Mouse (Mus musculus) neutrophil, adult 5-6 weeks (primary cell): ENCODE measurements around the gene Slc25a5. TPM values are rescaled to one million over a fixed set of nuclear protein-coding genes. Genes with fewer than 3 reads are reported as not detected.

Experiments
- ATAC-seq: fragments of 151-379, 151-347 bp; 2 replicates; pipeline ENCODE4 v1.8.0; 2017; ENCODE audit warnings: mild to moderate bottlenecking, moderate TSS enrichment; ENCODE audit not compliant: insufficient number of reproducible peaks, poor library complexity, low FRiP score, severe bottlenecking; ENCODE audit errors: extremely low read depth
- total RNA-seq: library from RNA; stranded (forward); fragments of 200-1000 nt; gene quantifications from 2 replicates; pipeline ENCODE4 v1.2.3, GENCODE M21; 2017

Gene Slc25a5
- total RNA-seq = 239 and 243 TPM in 2 replicates

DNA sequence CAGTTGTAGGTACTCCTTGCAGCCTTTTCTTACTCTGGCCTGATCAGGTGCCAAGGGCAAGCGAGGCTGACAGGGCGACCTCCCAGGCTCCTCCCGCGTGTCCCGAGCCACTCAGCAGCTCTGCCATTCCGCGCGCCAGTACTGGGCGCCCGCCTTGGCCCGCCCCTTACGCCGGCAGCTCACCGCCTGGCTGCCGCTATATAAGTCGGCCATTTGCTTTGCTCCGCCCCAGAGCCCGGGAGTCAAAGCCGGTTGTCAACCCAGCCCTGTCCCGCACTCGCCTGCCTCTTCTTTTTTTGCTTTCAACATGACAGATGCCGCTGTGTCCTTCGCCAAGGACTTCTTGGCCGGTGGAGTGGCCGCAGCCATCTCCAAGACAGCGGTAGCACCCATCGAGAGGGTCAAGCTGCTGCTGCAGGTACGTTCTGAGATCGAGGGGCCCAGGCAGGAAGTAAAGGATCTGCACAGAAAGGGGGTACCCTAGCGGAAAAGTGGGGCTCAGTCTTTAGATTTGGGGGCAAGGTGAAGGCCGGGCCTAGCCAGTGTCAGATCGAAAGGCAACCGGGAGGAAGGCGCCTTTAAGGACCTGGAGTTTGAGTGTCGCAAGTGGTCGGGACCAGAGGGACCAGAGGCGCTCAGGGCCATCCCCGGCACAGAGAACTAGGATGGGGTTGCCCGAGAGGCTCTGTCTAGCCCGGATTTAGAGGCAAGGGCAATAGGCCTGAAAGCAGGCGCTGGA, at the start of gene Slc25a5:
TSS of gene Slc25a5 (plus strand) at position 228 of the 739 bp plus-strand sequence.
- ATAC-seq = peak; percentile 88

DNA sequence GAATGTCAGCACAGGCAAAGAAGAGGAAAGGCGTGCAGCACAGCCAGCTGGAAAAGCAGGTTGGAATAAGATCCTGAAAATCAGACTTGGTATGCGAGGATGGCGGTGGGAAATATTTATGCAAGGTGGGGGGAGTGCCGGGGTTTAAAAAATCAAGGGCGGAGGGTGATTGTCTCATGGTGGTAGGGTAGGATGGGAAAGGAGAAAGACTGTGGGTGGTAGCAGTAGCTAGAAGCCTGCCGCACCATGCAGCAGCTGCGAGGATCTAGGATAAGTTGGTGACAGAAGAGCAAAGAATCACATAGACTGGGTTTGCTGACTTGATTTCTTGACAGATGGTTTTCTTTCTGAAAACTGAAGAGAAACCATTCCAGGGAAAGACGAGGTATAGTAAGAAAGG, 48.7 kb upstream of the Slc25a5 start:
- ATAC-seq = no peak

GRCm38 (mm10) chrX:36748573-36748972, 46.9 kb upstream of the Slc25a5 start:
- no peak for ATAC-seq

- no peak for ATAC-seq
Observed at GRCm38 (mm10) chrX:36749281-36749785, 46.1 kb upstream of the Slc25a5 start.

DNA sequence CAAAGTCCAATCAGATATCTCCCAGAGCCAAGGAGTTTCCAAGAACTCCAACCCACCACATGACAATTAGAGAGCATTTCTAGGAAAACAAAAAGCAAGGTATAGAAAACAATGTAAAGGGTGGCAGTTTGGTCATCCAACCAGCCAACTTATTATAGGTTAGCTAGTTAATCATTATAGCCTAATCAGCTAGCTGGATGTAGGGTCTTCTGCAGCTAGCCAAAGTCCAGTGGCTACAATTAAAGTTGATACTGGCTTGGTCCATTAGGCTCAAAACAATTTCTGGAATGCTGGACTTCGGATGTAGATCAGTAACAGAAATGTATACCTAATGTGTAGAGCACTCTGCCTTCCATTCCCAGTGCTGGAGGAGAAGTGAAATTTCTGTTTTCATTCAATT, 44.9 kb upstream of the Slc25a5 start:
- ATAC-seq = no peak

- ATAC-seq = no peak
Observed at GRCm38 (mm10) chrX:36752586-36752985, 42.9 kb upstream of the Slc25a5 start.

DNA sequence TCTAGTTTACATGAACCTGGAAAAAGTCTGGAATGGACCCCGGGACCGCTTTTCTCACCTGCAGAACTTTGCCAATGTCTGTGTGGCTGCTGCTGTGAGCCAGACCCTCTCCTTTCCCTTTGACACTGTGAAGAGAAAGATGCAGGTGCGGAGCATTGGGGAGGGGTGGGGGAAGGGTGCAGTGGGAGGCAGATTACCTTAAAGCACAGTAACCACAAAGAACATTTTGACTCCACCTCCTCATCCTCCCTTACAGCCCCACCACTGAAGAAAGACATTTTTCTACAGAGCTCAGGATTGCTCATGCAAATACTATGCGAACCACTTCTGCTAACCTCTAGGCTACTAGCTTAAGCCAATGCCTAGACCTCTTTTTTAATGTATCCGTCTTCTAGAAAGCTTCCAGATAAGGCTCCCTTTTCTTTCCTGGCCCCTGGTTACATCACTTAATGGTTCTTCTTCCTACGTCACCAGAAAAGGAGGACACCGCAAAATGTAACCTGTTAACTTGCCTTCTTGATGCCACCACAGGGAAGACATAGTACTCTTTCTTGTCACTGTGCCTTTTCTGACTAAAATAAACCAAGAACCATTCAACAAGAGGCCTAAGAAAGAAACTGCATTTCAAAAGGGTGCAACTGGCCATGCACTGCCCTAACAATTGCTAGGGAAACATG, 37.5 kb upstream of the Slc25a5 start:
- ATAC-seq = 0 out of 2 replicates have a peak, but pooled peaks have one; percentile 16

DNA sequence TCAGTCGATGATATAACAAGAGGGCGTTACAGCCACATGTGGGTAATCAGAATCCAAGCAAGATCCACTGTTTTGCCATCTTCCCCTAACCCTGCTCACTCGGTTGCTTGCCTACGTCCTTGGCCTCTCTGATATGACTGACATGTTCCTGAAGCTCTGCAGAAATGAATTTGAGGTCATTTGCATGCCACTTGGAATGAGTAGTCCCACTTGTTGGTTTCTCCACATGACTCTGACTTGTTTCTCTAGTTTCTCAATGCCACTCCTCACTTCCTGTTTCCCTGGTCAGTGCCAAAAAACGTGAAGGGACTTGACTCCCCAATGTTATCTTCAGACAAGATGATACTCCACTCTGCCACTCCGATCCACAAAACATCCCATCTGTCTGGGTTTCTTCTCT, 36.9 kb upstream of the Slc25a5 start:
- no peak for ATAC-seq

DNA sequence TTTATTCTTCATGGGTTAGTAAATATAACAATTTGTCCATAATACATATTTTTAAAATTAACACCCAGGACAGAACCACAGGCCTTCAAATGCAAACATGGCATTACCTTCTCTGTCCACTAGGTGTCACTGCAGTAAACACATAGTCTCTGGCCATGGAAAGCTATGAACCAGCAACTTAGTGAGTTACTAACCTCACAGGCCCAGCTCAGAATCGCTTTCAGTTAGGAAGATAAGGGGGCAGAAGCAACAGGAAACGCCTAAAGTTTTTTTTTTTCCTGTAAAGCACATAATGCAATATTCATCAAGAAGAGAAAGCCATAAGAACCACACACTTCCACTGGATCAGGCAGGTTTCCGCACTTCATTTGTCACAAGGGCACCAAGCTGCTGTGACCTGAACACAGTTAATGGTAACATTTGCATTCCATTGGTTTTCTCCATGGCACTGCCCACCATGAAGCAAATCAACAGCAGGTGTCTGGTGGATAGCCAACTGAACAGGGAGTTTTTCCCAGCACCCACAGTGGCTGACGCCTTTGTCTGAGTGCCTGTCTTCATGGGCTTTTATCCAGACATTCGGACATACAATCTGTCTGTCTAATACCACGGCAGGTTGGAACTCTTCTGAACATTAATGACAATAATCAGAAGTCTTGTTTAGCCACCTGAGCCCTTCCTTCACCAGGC, 34.4 kb upstream of the Slc25a5 start:
- ATAC-seq = peak; percentile 90

- no peak for ATAC-seq
Observed at GRCm38 (mm10) chrX:36762289-36762688, 33.2 kb upstream of the Slc25a5 start.

DNA sequence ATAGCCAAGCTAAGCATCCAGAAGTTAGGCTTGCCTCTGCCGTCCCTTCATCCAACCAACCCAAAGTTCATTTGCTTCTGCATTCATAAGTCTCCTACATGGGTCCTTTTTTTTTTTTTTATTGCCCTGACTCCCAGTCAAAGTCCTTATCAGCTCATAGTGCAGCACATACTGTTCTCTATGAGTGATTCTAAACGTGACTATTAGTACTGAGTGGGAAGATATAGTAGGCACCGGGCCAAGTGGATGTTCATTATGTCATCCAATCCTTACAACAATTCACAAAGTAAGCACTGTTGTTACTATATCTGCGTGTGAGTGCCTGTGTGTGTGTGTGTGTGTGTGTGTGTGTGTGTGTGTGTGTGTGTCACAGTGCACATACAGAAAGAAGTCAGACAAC, 32.6 kb upstream of the Slc25a5 start:
- ATAC-seq = no peak

GRCm38 (mm10) chrX:36763298-36763933, 32.0 kb upstream of the Slc25a5 start:
- no peak for ATAC-seq

- no peak for ATAC-seq
Observed at GRCm38 (mm10) chrX:36763934-36764317, 31.5 kb upstream of the Slc25a5 start.

GRCm38 (mm10) chrX:36767386-36767785, 28.1 kb upstream of the Slc25a5 start:
- ATAC-seq = no peak

- no peak for ATAC-seq
Observed at GRCm38 (mm10) chrX:36772591-36772990, 22.9 kb upstream of the Slc25a5 start.

DNA sequence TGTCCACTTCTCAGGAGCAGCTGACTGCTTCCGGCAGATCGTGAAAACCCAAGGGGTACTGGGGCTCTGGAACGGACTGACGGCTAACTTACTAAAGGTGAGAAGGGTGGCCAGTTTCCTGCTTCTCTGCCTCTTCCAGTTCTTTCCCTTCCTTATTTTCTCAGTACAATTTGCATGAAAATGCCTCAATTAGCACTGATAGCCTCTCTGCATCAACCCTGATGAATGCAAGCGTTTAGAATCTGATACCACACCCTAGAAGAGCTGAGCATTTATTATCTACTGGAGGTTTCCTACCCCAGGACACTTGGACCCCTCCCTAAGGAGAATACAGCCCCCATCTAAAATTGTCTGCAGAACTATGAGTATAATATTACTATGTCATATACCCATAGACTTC, 19.9 kb upstream of the Slc25a5 start:
- ATAC-seq = no peak

DNA sequence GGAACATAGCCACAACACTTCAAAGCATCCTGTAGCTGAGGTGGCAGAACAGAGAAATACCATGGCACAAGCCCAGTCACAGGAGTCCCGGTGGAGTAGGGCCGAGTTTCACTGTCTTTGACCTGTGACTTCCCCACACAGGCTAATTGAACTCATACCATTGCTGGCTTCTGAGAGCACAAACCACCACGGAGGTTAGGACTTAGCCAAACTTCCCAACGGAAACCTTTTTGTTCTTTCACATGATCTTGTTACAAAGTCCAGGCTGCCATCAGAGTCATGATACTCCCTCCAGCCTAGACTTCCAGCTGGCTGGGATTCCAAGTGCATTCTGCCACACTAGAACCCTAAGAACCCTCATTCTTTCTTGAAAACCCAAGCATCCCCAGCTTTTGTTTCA, 17.8 kb upstream of the Slc25a5 start:
- no peak for ATAC-seq

- no peak for ATAC-seq
Observed at GRCm38 (mm10) chrX:36789360-36789759, 6.1 kb upstream of the Slc25a5 start.

DNA sequence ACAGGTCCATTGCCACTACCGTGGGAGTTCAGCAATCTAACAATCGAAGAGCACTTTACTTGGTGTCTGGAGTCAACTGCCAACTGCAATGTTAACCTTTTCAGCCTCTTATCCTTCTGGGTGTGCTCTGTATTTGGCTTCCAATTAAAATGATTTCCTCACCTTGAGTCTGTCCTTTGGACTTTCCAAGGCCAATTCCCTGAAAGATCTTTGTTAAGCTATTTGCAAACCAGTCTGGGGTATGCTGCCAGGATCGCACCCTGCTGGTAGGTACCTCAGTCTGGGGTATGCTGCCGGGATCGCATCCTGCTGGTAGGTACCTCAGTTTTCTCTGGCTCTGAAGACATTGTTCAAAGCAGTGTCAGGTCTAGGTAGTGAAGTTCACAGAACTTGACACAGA, 880 bp upstream of the Slc25a5 start:
- no peak for ATAC-seq
